Mouse (Mus musculus) WW6 (cell line): ENCODE measurements around the gene Rtkn2.

ENCODE experiments used
- DNase-seq: peaks from one replicate; pipeline ENCODE4 v3.0.0-alpha.2; 2013; ENCODE audit warnings: low read depth, low spot score

Gene Rtkn2

GRCm38 (mm10) chr10:67979401-67980157, at the start of gene Rtkn2:
Gene Rtkn2 (plus strand): TSS chr10:67979570.
- DNase-seq = peak; percentile 94

- DNase-seq = no peak
These were observed 48.0 kb upstream of the Rtkn2 start for GRCm38 (mm10) chr10:67931328-67931727.

- no peak for DNase-seq
These were observed 46.6 kb upstream of the Rtkn2 start for GRCm38 (mm10) chr10:67932780-67933179.

- DNase-seq = no peak
These were observed 42.4 kb upstream of the Rtkn2 start for GRCm38 (mm10) chr10:67936944-67937343.

- DNase-seq = no peak
These were observed 41.6 kb upstream of the Rtkn2 start for GRCm38 (mm10) chr10:67937775-67938174.

GRCm38 (mm10) chr10:67939546-67939945, 39.8 kb upstream of the Rtkn2 start:
- DNase-seq = no peak

- DNase-seq = no peak
These were observed 35.9 kb upstream of the Rtkn2 start for GRCm38 (mm10) chr10:67943513-67943912.

GRCm38 (mm10) chr10:67950059-67950748, 29.2 kb upstream of the Rtkn2 start:
- no peak for DNase-seq

GRCm38 (mm10) chr10:67951690-67952089, 27.7 kb upstream of the Rtkn2 start:
- no peak for DNase-seq

- no peak for DNase-seq
These were observed 23.4 kb upstream of the Rtkn2 start for GRCm38 (mm10) chr10:67955982-67956381.

- no peak for DNase-seq
These were observed 19.4 kb upstream of the Rtkn2 start for GRCm38 (mm10) chr10:67959982-67960381.

- no peak for DNase-seq
These were observed 16.9 kb upstream of the Rtkn2 start for GRCm38 (mm10) chr10:67962496-67962895.

GRCm38 (mm10) chr10:67964060-67964459, 15.3 kb upstream of the Rtkn2 start:
- DNase-seq = no peak

- no peak for DNase-seq
These were observed 14.0 kb upstream of the Rtkn2 start for GRCm38 (mm10) chr10:67965251-67965986.

- DNase-seq = no peak
These were observed 13.3 kb upstream of the Rtkn2 start for GRCm38 (mm10) chr10:67966102-67966501.

GRCm38 (mm10) chr10:67966983-67967382, 12.4 kb upstream of the Rtkn2 start:
- DNase-seq = no peak

- DNase-seq = no peak
These were observed 8.1 kb upstream of the Rtkn2 start for GRCm38 (mm10) chr10:67971166-67971796.

- DNase-seq = no peak
These were observed 2.1 kb upstream of the Rtkn2 start for GRCm38 (mm10) chr10:67977271-67977670.

GRCm38 (mm10) chr10:67983776-67984175, 4.4 kb downstream of the Rtkn2 start:
- no peak for DNase-seq

GRCm38 (mm10) chr10:67984271-67984943, 5.0 kb downstream of the Rtkn2 start:
- no peak for DNase-seq

GRCm38 (mm10) chr10:67985100-67985499, 5.7 kb downstream of the Rtkn2 start:
- no peak for DNase-seq
